Mouse (Mus musculus) hindbrain, embryonic 16.5 days (tissue): ENCODE data around the gene Defb20. TPM values are rescaled to one million over a fixed set of nuclear protein-coding genes. Genes with fewer than 3 reads are reported as not detected.

Source experiments
- ATAC-seq: fragments of 200-750 bp; cut with Nextera tagmentation; 2 replicates; pipeline ENCODE4 v1.8.0; 2017; ENCODE audit warnings: moderate TSS enrichment, moderate library complexity
- H3K27ac ChIP-seq: fragments of 300-500 bp; sonication (generic); 2 replicates; pipeline ENCODE4 v1.5.1; 2014; ENCODE audit warnings: low read depth, mild to moderate bottlenecking, control low read depth, low read length, moderate library complexity
- H3K27me3 ChIP-seq: fragments of 300-500 bp; sonication (generic); replicated peaks from 2 replicates; pipeline ENCODE4 v1.6.1; 2014; ENCODE audit warnings: low read length; ENCODE audit not compliant: control insufficient read depth, insufficient read depth
- H3K36me3 ChIP-seq: fragments of 300-500 bp; sonication (generic); 2 replicates; pipeline ENCODE4 v1.6.1; 2014; ENCODE audit warnings: mild to moderate bottlenecking, low read length, moderate library complexity, mixed read lengths; ENCODE audit not compliant: control insufficient read depth, insufficient read depth
- H3K4me1 ChIP-seq: fragments of 300-500 bp; sonication (generic); 2 replicates; pipeline ENCODE4 v1.6.1; 2014; ENCODE audit warnings: low read depth, low read length; ENCODE audit not compliant: control insufficient read depth, insufficient read depth
- H3K4me2 ChIP-seq: fragments of 300-500 bp; sonication (generic); 2 replicates; pipeline ENCODE4 v1.6.1; 2014; ENCODE audit warnings: mild to moderate bottlenecking, low read length, control low read depth, moderate library complexity
- H3K4me3 ChIP-seq: fragments of 300-500 bp; sonication (generic); 2 replicates; pipeline ENCODE4 v1.5.1; 2014; ENCODE audit warnings: mild to moderate bottlenecking, low read length, control low read depth, moderate library complexity
- H3K9ac ChIP-seq: fragments of 300-500 bp; sonication (generic); 2 replicates; pipeline ENCODE4 v1.6.1; 2014; ENCODE audit warnings: low read depth, mild to moderate bottlenecking, control low read depth, low read length, moderate library complexity
- H3K9me3 ChIP-seq: fragments of 300-500 bp; sonication (generic); 2 replicates; pipeline ENCODE4 v1.6.1; 2014; ENCODE audit warnings: mild to moderate bottlenecking, low read length, moderate library complexity; ENCODE audit not compliant: control insufficient read depth
- WGBS: fragments of 180-500 bp; shearing (Covaris S2); extraction: QIAGEN DNeasy Blood & Tissue Kit; methylation state at CpG from one replicate; pipeline ENCODE4 v1.1.7; 2014; 5-methylcytosine and 5-hydroxymethylcytosine counted together
- polyA plus RNA-seq: library from polyadenylated mRNA; unstranded; fragments of >200 nt; fragmentation: Nextera tagmentation; extraction: Ambion mirVana; gene quantifications from 2 replicates; pipeline ENCODE4 v1.2.1, GENCODE M21; 2015

Gene Defb20
- polyA plus RNA-seq, 1 experiment from 2014 or later, result not detected

- H3K9me3 ChIP-seq, result no peaks in the 10 kb centered on the region
- H3K4me1 ChIP-seq, result no peaks in the 10 kb centered on the region
- no peak overlapping the region for H3K4me3 ChIP-seq
- no peaks in the 10 kb centered on the region for H3K27me3 ChIP-seq
- WGBS, result 73% methylated on average over 4 of the region's 4 CpGs
- H3K36me3 ChIP-seq, result no peaks in the 10 kb centered on the region
- ATAC-seq, result no peak
- no peak overlapping the region for H3K27ac ChIP-seq
- H3K4me2 ChIP-seq, result no peak overlapping the region
- H3K9ac ChIP-seq, result no peak overlapping the region
These were observed 39.2 kb downstream of the Defb20 start for GRCm38 (mm10) chr2:152516084-152516483.

GRCm38 (mm10) chr2:152517981-152518380 lies 41.1 kb downstream of the Defb20 start, which contains the start of gene Defb28:
Defb28 (plus strand) TSS chr2:152518255.
- no peak within 1 kb of the TSS for H3K4me2 ChIP-seq
- H3K36me3 ChIP-seq, result no peaks in the 10 kb centered on the region
- WGBS, result 80% methylated on average over 4 of the region's 4 CpGs
- H3K27ac ChIP-seq, result no peak within 1 kb of the TSS
- ATAC-seq, result no peak
- H3K4me3 ChIP-seq, result no peak within 1 kb of the TSS
- H3K9ac ChIP-seq, result no peak within 1 kb of the TSS
- no peaks in the 10 kb centered on the region for H3K27me3 ChIP-seq
- H3K9me3 ChIP-seq, result no peaks in the 10 kb centered on the region
- no peaks in the 10 kb centered on the region for H3K4me1 ChIP-seq

Other genes with a start within 250 kb of the Defb20 start
- 31.2 and 33.9 TPM in 2 replicates for gene Tbc1d20, start 183.2 kb upstream of the Defb20 start, polyA plus RNA-seq
- gene Rbck1, start 144.4 kb upstream of the Defb20 start, polyA plus RNA-seq, result 92.1 and 100 TPM in 2 replicates
- gene Trib3, start 133.0 kb upstream of the Defb20 start, polyA plus RNA-seq, result 2.1 and 2.2 TPM in 2 replicates
- gene Nrsn2, start 100.4 kb upstream of the Defb20 start, polyA plus RNA-seq, result 72.0 and 74.0 TPM in 2 replicates
- gene Sox12, start 79.0 kb upstream of the Defb20 start, polyA plus RNA-seq, result 10.5 and 11.8 TPM in 2 replicates
- gene Zcchc3, start 62.0 kb upstream of the Defb20 start, polyA plus RNA-seq, result 12.5 and 13.8 TPM in 2 replicates
- 3.1 and 4.1 TPM in 2 replicates for gene 6820408C15Rik, start 61.5 kb upstream of the Defb20 start, polyA plus RNA-seq
- gene Defb23, start 12.4 kb upstream of the Defb20 start, polyA plus RNA-seq, result not detected in 2 replicates
- not detected in 2 replicates for gene Defb22, start 13.1 kb downstream of the Defb20 start, polyA plus RNA-seq
- not detected in 2 replicates for gene Defb26, start 34.6 kb downstream of the Defb20 start, polyA plus RNA-seq
- not detected in 2 replicates for gene Defb28, start 41.2 kb downstream of the Defb20 start, polyA plus RNA-seq
- not detected in 2 replicates for gene Defb29, start 63.0 kb downstream of the Defb20 start, polyA plus RNA-seq
- not detected in 2 replicates for gene Gm17416, start 92.3 kb downstream of the Defb20 start, polyA plus RNA-seq
- not detected in 2 replicates for gene Defb21, start 95.7 kb downstream of the Defb20 start, polyA plus RNA-seq
- not detected in 2 replicates for gene Defb19, start 103.2 kb downstream of the Defb20 start, polyA plus RNA-seq
- not detected in 2 replicates for gene Defb45, start 122.3 kb downstream of the Defb20 start, polyA plus RNA-seq
- gene Defb36, start 127.3 kb downstream of the Defb20 start, polyA plus RNA-seq, result not detected in 2 replicates
- not detected in 2 replicates for gene Defb25, start 146.0 kb downstream of the Defb20 start, polyA plus RNA-seq
- gene Rem1, start 149.9 kb downstream of the Defb20 start, polyA plus RNA-seq, result 0.80 and 0.82 TPM in 2 replicates
- gene H13, start 192.4 kb downstream of the Defb20 start, polyA plus RNA-seq, result 172 and 178 TPM in 2 replicates
- gene Mcts2, start 210.0 kb downstream of the Defb20 start, polyA plus RNA-seq, result 32.2 and 36.7 TPM in 2 replicates